Mouse (Mus musculus) heart, postnatal 0 days (tissue): ENCODE results near the gene Rmnd5a.

Source experiments
- CTCF ChIP-seq: IDR thresholded peaks from 2 replicates; pipeline ENCODE4 v1.5.1; 2016; ENCODE audit warnings: antibody characterized with exemption, control low read depth, low read depth
- EP300 ChIP-seq: IDR thresholded peaks from 2 replicates; pipeline ENCODE4 v1.6.1; 2016; ENCODE audit warnings: antibody characterized with exemption, low read depth

- TF ChIP-seq CTCF (no peak), EP300 (no peak)
Measured at GRCm38 (mm10) chr6:71441251-71441580, 779 bp upstream of the Rmnd5a start.
